ENCODE assay signal across 8 mouse cellular contexts in genomic region chr19:47454167-47455000, GRCm38 (mm10). TPM values are rescaled to one million over a fixed set of nuclear protein-coding genes. Genes with fewer than 3 reads are reported as not detected.
DNase-seq lines count a peak whose midpoint lies in the region; ATAC-seq and TF ChIP-seq lines count a peak whose summit lies in the region.

No protein-coding gene starts in this region.

- H3K36me3 ChIP-seq in forebrain, embryonic 10.5 days (replicated peaks) = 0 out of 2 replicates have a peak, but pooled peaks cover 3% of the 10 kb centered on the region
- no peaks in the 10 kb centered on the region for H3K36me3 ChIP-seq in forebrain, embryonic 12.5 days (replicated peaks)
- no peaks in the 10 kb centered on the region for H3K36me3 ChIP-seq in heart, embryonic 15.5 days
- H3K36me3 ChIP-seq in liver, postnatal 0 days (replicated peaks; ENCODE audit: insufficient read depth, low read length) = no peaks in the 10 kb centered on the region

- TF ChIP-seq EP300 in liver, postnatal 0 days (IDR thresholded peaks at IDR 0.05; ENCODE audit: low read depth) = no peak

- TF ChIP-seq CTCF in liver, postnatal 0 days (IDR thresholded peaks at IDR 0.05; ENCODE audit: low read depth) = no peak

- ATAC-seq in forebrain, embryonic 12.5 days (ENCODE audit: low FRiP score) = no peak
- peak; percentile 33; the same call in 1 of the 2 replicates for ATAC-seq in heart, embryonic 15.5 days (replicated peaks; ENCODE audit: insufficient number of reproducible peaks, insufficient read depth, low FRiP score, low read depth)
- ATAC-seq in liver, postnatal 0 days = no peak

- WGBS in forebrain, embryonic 10.5 days = 75% methylated on average over 11 of the region's 11 CpGs
- 71% methylated on average over 11 of the region's 11 CpGs for WGBS in forebrain, embryonic 12.5 days
- WGBS in heart, embryonic 15.5 days = 30% methylated on average over 11 of the region's 11 CpGs
- 64% methylated on average over 11 of the region's 11 CpGs for WGBS in liver, postnatal 0 days (ENCODE audit: insufficient replicate concordance)

- no peak overlapping the region; the same call in 1 of the 2 replicates for H3K9ac ChIP-seq in forebrain, embryonic 12.5 days
- H3K9ac ChIP-seq in heart, embryonic 15.5 days = 0 out of 2 replicates have a peak overlapping the region, but pooled peaks have one; percentile 9
- H3K9ac ChIP-seq in liver, postnatal 0 days (replicated peaks) = no peak overlapping the region; the same call in 1 of the 2 replicates

- peaks cover 9% of the 10 kb centered on the region for H3K27me3 ChIP-seq in forebrain, embryonic 10.5 days (ENCODE audit: poor library complexity, severe bottlenecking)
- H3K27me3 ChIP-seq in forebrain, embryonic 12.5 days = no peaks in the 10 kb centered on the region
- H3K27me3 ChIP-seq in heart, embryonic 15.5 days = no peaks in the 10 kb centered on the region
- H3K27me3 ChIP-seq in liver, postnatal 0 days (ENCODE audit: insufficient read depth, low read length) = no peaks in the 10 kb centered on the region

- no peak overlapping the region for H3K4me2 ChIP-seq in forebrain, embryonic 12.5 days
- H3K4me2 ChIP-seq in heart, embryonic 15.5 days = peak overlapping the region; percentile 43
- no peak overlapping the region for H3K4me2 ChIP-seq in liver, postnatal 0 days (ENCODE audit: low read depth, low read length)

- peaks cover 85% of the 10 kb centered on the region for H3K4me1 ChIP-seq in forebrain, embryonic 10.5 days
- H3K4me1 ChIP-seq in forebrain, embryonic 12.5 days = peaks cover 59% of the 10 kb centered on the region
- peaks cover 96% of the 10 kb centered on the region for H3K4me1 ChIP-seq in heart, embryonic 15.5 days (replicated peaks)
- H3K4me1 ChIP-seq in liver, postnatal 0 days (ENCODE audit: insufficient read depth) = peaks cover 72% of the 10 kb centered on the region

- H3K9me3 ChIP-seq in forebrain, embryonic 10.5 days = no peaks in the 10 kb centered on the region
- H3K9me3 ChIP-seq in forebrain, embryonic 12.5 days = no peaks in the 10 kb centered on the region
- no peaks in the 10 kb centered on the region for H3K9me3 ChIP-seq in heart, embryonic 15.5 days (replicated peaks)
- no peaks in the 10 kb centered on the region for H3K9me3 ChIP-seq in liver, postnatal 0 days (ENCODE audit: low read length)

- no peak overlapping the region for H3K4me3 ChIP-seq in forebrain, embryonic 10.5 days
- H3K4me3 ChIP-seq in forebrain, embryonic 12.5 days (replicated peaks) = no peak overlapping the region
- no peak overlapping the region for H3K4me3 ChIP-seq in heart, embryonic 15.5 days
- H3K4me3 ChIP-seq in liver, postnatal 0 days (ENCODE audit: low read depth, low read length) = no peak overlapping the region

- peak overlapping the region; percentile 45 for H3K27ac ChIP-seq in forebrain, embryonic 10.5 days
- no peak overlapping the region for H3K27ac ChIP-seq in forebrain, embryonic 12.5 days
- H3K27ac ChIP-seq in heart, embryonic 15.5 days = peak overlapping the region; percentile 96
- H3K27ac ChIP-seq in liver, postnatal 0 days (ENCODE audit: low read depth) = peak overlapping the region; percentile 49

- no peak for DNase-seq in forebrain, embryonic 10.5 days (ENCODE audit: extremely low spot score, low spot score)
- peak; percentile 46 for DNase-seq in lung, postnatal 10 days
- no peak for DNase-seq in lung, postnatal 25 days (ENCODE audit: low spot score)
- DNase-seq in liver, postnatal 0 days = no peak
- no peak for DNase-seq in testis, postnatal 10 days (ENCODE audit: low spot score)
- no peak for DNase-seq in adrenal gland, postnatal 25 days

RNA-seq across cellular contexts. Expression of gene Sh3pxd2a, which starts 9.8 kb away (rescaled TPM):
- 1.5 and 1.8 TPM in 2 replicates for polyA plus RNA-seq in forebrain, embryonic 10.5 days (2016; fragmentation: Nextera tagmentation; extraction: Ambion mirVana)
- polyA plus RNA-seq in forebrain, embryonic 12.5 days (2016; fragmentation: Nextera tagmentation; extraction: Ambion mirVana) = 3.7 TPM in 2 replicates
- polyA plus RNA-seq in heart, embryonic 15.5 days (2015; fragmentation: Nextera tagmentation; extraction: Ambion mirVana) = 5.3 and 7.2 TPM in 2 replicates
- polyA plus RNA-seq in liver, postnatal 0 days (2015; fragmentation: Nextera tagmentation; extraction: Ambion mirVana) = 0.82 and 0.95 TPM in 2 replicates
- total RNA-seq in adrenal gland, postnatal 25 days (2021) = 36.2 and 41.6 TPM in 2 replicates
